Mouse (Mus musculus): ENCODE measurements around the gene Fam189a1.

Gene Fam189a1

GRCm38 (mm10) chr7:65156514-65156911 is at the start of gene Fam189a1:
Fam189a1 (minus strand) TSS chr7:65156570.
- DNase-seq: peak; percentile 31

GRCm38 (mm10) chr7:65206021-65206420 is 49.7 kb upstream of the Fam189a1 start:
- DNase-seq: no peak

GRCm38 (mm10) chr7:65202719-65203118 is 46.3 kb upstream of the Fam189a1 start:
- DNase-seq: no peak

- DNase-seq: no peak
These were observed 24.3 kb upstream of the Fam189a1 start for GRCm38 (mm10) chr7:65180694-65181093.

- DNase-seq: no peak
These were observed 14.4 kb upstream of the Fam189a1 start for GRCm38 (mm10) chr7:65170762-65171161.

- no peak for DNase-seq
These were observed 958 bp upstream of the Fam189a1 start for GRCm38 (mm10) chr7:65157031-65158025.

- DNase-seq: peak; percentile 47
These were observed 499 bp downstream of the Fam189a1 start for GRCm38 (mm10) chr7:65155628-65156513.

- DNase-seq: no peak
These were observed 1.8 kb downstream of the Fam189a1 start for GRCm38 (mm10) chr7:65154576-65154975.

GRCm38 (mm10) chr7:65153846-65154245 is 2.5 kb downstream of the Fam189a1 start:
- no peak for DNase-seq

GRCm38 (mm10) chr7:65151526-65151925 is 4.8 kb downstream of the Fam189a1 start:
- DNase-seq: no peak

- DNase-seq: no peak
These were observed 7.3 kb downstream of the Fam189a1 start for GRCm38 (mm10) chr7:65149040-65149439.

- no peak for DNase-seq
These were observed 11.5 kb downstream of the Fam189a1 start for GRCm38 (mm10) chr7:65144881-65145280.

- no peak for DNase-seq
These were observed 14.3 kb downstream of the Fam189a1 start for GRCm38 (mm10) chr7:65141907-65142698.

GRCm38 (mm10) chr7:65140832-65141231 is 15.5 kb downstream of the Fam189a1 start:
- DNase-seq: no peak

GRCm38 (mm10) chr7:65140099-65140498 is 16.3 kb downstream of the Fam189a1 start:
- DNase-seq: no peak

GRCm38 (mm10) chr7:65123766-65124165 is 32.6 kb downstream of the Fam189a1 start:
- DNase-seq: no peak

GRCm38 (mm10) chr7:65116903-65117302 is 39.5 kb downstream of the Fam189a1 start:
- no peak for DNase-seq

GRCm38 (mm10) chr7:65115366-65115765 is 41.0 kb downstream of the Fam189a1 start:
- DNase-seq: no peak

- DNase-seq: no peak
These were observed 44.7 kb downstream of the Fam189a1 start for GRCm38 (mm10) chr7:65111664-65112063.

GRCm38 (mm10) chr7:65105566-65105965 is 50.8 kb downstream of the Fam189a1 start:
- peak; percentile 8 for DNase-seq

GRCm38 (mm10) chr7:65105097-65105467 is 51.3 kb downstream of the Fam189a1 start:
- DNase-seq: peak; percentile 82

Data from cerebellum, adult 11 months (tissue).